Mouse (Mus musculus) gastrocnemius, postnatal 4 days (tissue): ENCODE results near the gene S100a7a. TPM values are rescaled to one million over a fixed set of nuclear protein-coding genes. Genes with fewer than 3 reads are reported as not detected.

Source experiments
- DNase-seq, 2 experiments: peaks; one replicate each; pipeline ENCODE4 v3.0.0; 2021 to 2022; ENCODE audit warnings: low spot score in 2 of 2, mixed read lengths in 2 of 2
- total RNA-seq, 2 experiments: library from RNA; stranded (reverse); gene quantifications; 2 replicates each; pipeline ENCODE4 v1.2.3; 2021

S100a7a gene
- total RNA-seq, 2 experiments from 2014 or later, result 0.29 TPM; not detected in 1

GRCm38 (mm10) chr3:90702244-90702643 lies 48.4 kb downstream of the S100a7a start:
- DNase-seq, result no peak

Other genes starting within 250 kb of the S100a7a start
- 10 to 100 TPM; 31.8 to 32.0 TPM for gene Ints3, start 220.4 kb upstream of the S100a7a start, total RNA-seq
- 10 to 100 TPM; 25.9 to 26.4 TPM for gene Npr1, start 188.2 kb upstream of the S100a7a start, total RNA-seq
- 10 to 100 TPM; 72.3 to 75.4 TPM for gene Ilf2, start 177.9 kb upstream of the S100a7a start, total RNA-seq
- gene Snapin, start 163.0 kb upstream of the S100a7a start, total RNA-seq, result 10 to 100 TPM; 71.3 to 74.7 TPM
- 100 to 1,000 TPM; 110 to 118 TPM for gene Chtop, start 144.5 kb upstream of the S100a7a start, total RNA-seq
- gene S100a1, start 139.6 kb upstream of the S100a7a start, total RNA-seq, result 10 to 100 TPM; 27.3 to 31.2 TPM
- 10 to 100 TPM; 22.6 to 23.3 TPM for gene S100a13, start 139.6 kb upstream of the S100a7a start, total RNA-seq
- 1 to 10 TPM in 1 of 2 experiments, under 1 TPM in 1; 0.64 to 1.1 TPM for gene S100a14, start 127.2 kb upstream of the S100a7a start, total RNA-seq
- gene S100a16, start 116.8 kb upstream of the S100a7a start, total RNA-seq, result 100 to 1,000 TPM; 117 to 124 TPM
- 1 to 10 TPM; 1.4 to 2.3 TPM for gene S100a3, start 93.4 kb upstream of the S100a7a start, total RNA-seq
- gene S100a2, start 63.8 kb upstream of the S100a7a start, total RNA-seq, result not detected
- not detected for gene Gm42674, start 52.1 kb upstream of the S100a7a start, total RNA-seq
- 10 to 100 TPM; 15.7 to 17.2 TPM for gene S100a4, start 50.2 kb upstream of the S100a7a start, total RNA-seq
- gene S100a5, start 45.5 kb upstream of the S100a7a start, total RNA-seq, result not detected
- 100 to 1,000 TPM; 140 to 154 TPM for gene S100a6, start 41.1 kb upstream of the S100a7a start, total RNA-seq
- 10 to 100 TPM in 1 of 2 experiments, 1 to 10 TPM in 1; 4.5 to 11.8 TPM for gene S100a8, start 15.0 kb downstream of the S100a7a start, total RNA-seq
- gene S100a9, start 41.7 kb downstream of the S100a7a start, total RNA-seq, result 10 to 100 TPM in 1 of 2 experiments, 1 to 10 TPM in 1; 3.2 to 14.2 TPM
- not detected for gene Pglyrp4, start 72.9 kb downstream of the S100a7a start, total RNA-seq
- not detected for gene Gm5849, start 123.9 kb downstream of the S100a7a start, total RNA-seq